Mouse (Mus musculus) cerebellum, postnatal 4 days (tissue): Measurements from ENCODE around the gene H2al1c.
"Not testable (repeated sequence)": the region's sequence is repeated elsewhere in the genome, so short reads cannot be mapped to it uniquely, and the experiment has no call there.

Experiments
- DNase-seq, 2 experiments: peaks; one replicate each; pipeline ENCODE4 v3.0.0; 2022; ENCODE audit warnings: low spot score in 2 of 2, mixed read lengths in 1 of 2

Gene H2al1c

DNA sequence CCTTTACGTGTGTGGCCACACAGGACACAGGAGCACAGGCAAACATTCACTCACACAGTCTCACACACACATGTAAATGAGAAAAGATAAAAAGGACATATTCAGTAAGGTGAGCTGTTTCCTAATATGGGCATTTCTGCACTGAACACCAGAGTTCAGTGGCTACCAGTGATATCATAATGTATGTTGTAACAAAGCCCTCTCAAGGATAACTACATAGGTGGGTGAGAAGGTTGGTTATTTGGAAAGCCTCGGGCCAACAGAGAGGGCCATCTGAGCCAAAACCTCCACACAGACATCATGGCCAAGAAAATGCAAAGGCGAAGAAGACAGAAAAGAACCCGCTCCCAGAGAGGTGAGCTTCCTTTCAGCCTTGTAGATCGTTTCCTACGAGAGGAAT is at the start of gene H2al1c:
Gene H2al1c (plus strand): TSS at position 301 of the 400 bp plus-strand sequence.
- DNase-seq = not testable (repeated sequence)

DNA sequence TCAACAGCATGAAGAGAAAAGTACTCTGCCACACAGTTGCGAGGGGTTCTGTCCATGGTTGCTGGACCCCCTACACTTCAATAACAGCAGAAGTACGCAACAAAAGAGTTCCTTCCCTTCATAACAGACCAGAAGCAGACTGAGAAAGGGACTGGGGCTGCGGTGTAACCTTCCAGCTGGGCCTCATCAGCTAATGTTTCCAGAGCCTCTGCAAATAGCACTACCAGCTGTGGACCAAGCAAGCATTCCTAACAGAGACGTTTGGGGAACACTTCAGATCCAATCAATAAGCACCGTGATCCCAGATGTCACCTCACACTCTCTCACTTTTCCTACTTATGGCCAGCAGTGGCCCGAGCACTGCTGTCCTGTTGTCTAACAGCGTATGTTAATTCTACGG is 40.5 kb upstream of the H2al1c start:
- DNase-seq = no peak

DNA sequence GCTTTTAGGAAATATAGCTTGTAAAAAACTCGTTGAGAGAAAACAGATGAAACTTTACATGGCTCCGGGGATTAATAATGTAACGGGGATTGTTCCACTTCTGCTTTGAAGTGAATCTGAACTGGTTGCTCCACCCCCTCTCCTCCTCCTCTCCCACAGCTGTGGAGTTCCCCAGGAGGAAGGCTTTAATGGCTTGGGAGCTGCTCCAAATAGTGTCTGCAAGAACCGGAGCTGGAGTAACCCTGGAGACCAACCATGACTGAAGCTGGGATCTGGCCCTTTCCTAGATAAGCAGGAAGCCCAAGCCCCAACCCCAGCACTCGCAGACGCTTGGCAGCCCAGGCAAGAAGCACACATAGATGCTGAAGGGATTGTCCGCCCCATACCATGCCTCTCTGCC is 37.7 kb upstream of the H2al1c start:
- no peak for DNase-seq

DNA sequence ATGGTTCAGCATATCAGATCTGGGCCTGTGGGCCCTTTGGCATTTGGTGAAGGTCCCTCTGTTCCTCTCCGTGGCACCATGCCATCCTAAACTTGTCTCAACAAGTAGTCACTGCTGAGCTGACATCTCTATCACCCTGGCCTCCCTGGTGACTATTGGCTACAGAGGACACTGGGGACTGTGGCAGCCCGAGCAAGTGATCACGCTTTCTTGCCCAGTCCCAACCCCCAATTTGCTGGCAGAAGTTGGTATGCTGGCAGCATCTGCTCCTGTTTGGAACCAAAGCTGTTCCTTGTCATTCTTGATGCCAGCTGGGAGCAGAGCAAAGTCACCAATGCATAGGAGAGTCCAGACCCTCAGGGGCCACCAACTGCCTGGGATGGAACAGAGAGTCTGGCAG is 36.4 kb upstream of the H2al1c start:
- peak; percentile 20 to 71 for DNase-seq

DNA sequence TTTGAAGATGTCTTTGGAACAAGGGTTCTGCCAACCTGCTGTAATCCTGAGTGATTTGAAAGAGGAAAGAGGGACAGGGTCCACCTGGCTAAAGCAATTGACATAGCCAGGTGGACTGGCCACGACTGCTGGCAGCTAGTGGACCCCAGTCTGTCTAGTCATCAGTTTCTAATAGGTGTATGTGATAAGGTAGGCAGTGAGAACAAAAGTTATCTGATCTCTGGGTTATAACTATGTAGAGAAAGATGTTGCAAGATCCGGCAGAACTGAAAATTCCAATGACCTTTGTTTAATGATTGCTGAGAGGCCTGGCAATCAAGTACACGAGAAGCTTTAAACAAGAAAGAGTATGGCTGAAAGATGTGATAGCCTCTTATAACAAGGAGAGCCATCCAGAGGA is 32.3 kb upstream of the H2al1c start:
- DNase-seq = no peak

DNA sequence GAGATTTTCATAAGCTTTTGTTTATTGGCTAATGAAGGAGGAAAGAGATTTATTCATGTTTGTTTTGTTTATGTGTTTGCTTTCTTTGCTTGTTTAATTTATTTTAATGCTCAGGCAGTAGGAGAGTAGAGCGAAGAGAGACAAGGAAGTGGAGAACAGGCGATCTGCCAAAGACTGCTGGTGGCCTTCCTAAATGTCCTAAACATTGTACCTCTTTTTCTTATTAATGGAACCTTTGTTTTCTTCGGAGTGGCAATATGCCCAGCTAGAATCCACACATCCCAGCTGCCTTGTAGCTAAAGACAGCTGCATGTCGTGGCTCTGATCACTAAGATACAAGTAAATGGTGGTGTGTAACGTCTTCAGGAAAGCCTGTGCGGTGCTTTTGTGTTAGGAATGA is 28.4 kb upstream of the H2al1c start:
- no peak for DNase-seq

DNA sequence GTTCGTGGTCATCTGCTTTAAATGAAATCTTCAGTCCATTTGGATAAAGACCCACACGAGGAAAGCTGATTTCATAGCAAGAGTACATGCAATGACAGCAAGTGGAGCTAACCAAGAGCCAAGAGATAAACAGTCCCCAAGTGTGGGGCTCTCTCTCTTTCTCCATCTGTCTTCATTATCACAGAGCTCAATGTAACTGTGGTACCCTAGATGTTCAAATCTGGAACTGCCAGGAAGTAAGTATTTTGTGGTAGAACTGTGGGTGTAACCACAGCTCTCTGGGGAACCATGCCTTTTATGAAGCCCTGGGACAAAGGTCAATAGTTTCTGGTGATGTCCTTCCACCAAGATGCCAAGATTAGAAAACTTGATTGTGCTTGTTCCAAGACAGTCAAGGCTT is 24.7 kb upstream of the H2al1c start:
- no peak for DNase-seq

DNA sequence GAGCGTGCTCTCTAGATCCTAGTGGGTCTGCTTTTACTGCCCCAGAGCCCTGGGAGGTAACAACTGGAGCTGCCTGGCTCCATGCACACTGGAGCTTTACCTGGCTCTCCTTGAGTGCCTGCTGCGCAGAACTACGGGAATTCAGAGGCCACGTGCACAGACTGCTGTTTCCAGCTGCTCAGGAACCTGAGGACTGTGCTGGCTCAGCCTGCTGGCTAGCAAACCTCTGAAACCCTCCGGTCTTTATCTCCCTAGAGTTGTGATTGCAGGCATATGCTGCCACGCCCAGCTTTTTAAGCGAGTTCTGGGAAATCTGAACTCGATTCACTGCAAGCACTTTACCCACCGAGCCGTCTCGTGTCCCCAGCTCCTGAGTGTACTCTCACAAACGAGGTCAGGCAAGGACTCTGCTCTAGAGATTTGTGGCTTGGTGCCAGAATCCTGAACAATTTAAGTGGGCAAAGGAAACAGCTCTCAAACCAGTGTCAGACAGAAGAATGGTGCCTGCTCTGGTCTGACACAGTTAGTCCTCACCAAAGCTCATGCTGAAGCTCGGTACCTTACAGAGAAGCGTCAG is 17.1 kb upstream of the H2al1c start:
- DNase-seq = no peak

DNA sequence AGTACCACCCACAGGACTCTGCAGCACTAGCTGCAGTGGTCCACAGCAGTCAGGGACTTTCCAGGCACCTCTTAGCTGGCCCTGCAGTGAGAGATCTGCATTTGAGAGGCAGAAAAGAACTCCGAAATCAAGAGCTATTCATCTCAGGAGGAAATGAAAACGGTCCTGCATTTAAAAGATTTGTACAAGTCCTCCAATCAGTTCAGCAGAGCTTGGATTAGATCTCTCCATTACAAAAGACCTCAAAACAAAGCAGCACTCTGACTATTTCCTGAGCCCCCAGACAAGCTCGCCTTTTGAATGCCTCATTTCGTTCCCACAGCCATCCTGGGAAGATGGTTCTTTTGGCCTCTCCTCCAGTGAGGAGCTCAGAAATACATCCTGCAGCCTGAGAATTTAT is 16.2 kb upstream of the H2al1c start:
- DNase-seq = no peak

DNA sequence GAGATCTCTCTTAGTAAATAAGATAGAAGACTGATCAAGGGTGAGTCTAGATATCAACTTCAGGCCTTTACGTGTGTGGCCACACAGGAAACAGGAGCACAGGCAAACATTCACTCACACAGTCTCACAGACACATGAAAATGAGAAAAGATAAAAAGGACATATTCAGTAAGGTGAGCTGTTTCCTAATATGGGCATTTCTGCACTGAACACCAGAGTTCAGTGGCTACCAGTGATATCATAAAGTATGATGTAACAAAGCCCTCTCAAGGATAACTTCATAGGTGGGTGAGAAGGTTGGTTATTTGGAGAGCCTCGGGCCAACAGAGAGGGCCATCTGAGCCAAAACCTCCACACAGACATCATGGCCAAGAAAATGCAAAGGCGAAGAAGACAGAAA is 6.5 kb upstream of the H2al1c start, which contains the start of gene H2al1a:
Gene H2al1a (plus strand): TSS at position 301 of the 400 bp plus-strand sequence.
- not testable (repeated sequence) for DNase-seq

DNA sequence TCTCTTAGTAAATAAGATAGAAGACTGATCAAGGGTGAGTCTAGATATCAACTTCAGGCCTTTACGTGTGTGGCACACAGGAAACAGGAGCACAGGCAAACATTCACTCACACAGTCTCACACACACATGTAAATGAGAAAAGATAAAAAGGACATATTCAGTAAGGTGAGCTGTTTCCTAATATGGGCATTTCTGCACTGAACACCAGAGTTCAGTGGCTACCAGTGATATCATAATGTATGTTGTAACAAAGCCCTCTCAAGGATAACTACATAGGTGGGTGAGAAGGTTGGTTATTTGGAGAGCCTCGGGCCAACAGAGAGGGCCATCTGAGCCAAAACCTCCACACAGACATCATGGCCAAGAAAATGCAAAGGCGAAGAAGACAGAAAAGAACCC is 3.3 kb upstream of the H2al1c start, which contains the start of gene H2al1b:
Gene H2al1b (plus strand): TSS at position 301 of the 400 bp plus-strand sequence.
- not testable (repeated sequence) for DNase-seq

DNA sequence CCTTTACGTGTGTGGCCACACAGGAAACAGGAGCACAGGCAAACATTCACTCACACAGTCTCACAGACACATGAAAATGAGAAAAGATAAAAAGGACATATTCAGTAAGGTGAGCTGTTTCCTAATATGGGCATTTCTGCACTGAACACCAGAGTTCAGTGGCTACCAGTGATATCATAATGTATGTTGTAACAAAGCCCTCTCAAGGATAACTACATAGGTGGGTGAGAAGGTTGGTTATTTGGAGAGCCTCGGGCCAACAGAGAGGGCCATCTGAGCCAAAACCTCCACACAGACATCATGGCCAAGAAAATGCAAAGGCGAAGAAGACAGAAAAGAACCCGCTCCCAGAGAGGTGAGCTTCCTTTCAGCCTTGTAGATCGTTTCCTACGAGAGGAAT is 3.1 kb downstream of the H2al1c start, which contains the start of gene H2al1d:
Gene H2al1d (plus strand): TSS at position 301 of the 400 bp plus-strand sequence.
- not testable (repeated sequence) for DNase-seq

DNA sequence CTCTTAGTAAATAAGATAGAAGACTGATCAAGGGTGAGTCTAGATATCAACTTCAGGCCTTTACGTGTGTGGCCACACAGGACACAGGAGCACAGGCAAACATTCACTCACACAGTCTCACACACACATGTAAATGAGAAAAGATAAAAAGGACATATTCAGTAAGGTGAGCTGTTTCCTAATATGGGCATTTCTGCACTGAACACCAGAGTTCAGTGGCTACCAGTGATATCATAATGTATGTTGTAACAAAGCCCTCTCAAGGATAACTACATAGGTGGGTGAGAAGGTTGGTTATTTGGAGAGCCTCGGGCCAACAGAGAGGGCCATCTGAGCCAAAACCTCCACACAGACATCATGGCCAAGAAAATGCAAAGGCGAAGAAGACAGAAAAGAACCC is 6.2 kb downstream of the H2al1c start, which contains the start of gene H2al1e:
Gene H2al1e (plus strand): TSS at position 301 of the 400 bp plus-strand sequence.
- DNase-seq = not testable (repeated sequence)

DNA sequence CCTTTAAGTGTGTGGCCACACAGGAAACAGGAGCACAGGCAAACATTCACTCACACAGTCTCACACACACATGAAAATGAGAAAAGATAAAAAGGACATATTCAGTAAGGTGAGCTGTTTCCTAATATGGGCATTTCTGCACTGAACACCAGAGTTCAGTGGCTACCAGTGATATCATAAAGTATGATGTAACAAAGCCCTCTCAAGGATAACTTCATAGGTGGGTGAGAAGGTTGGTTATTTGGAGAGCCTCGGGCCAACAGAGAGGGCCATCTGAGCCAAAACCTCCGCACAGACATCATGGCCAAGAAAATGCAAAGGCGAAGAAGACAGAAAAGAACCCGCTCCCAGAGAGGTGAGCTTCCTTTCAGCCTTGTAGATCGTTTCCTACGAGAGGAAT is 9.4 kb downstream of the H2al1c start, which contains the start of gene H2al1f:
Gene H2al1f (plus strand): TSS at position 301 of the 400 bp plus-strand sequence.
- DNase-seq = not testable (repeated sequence)

DNA sequence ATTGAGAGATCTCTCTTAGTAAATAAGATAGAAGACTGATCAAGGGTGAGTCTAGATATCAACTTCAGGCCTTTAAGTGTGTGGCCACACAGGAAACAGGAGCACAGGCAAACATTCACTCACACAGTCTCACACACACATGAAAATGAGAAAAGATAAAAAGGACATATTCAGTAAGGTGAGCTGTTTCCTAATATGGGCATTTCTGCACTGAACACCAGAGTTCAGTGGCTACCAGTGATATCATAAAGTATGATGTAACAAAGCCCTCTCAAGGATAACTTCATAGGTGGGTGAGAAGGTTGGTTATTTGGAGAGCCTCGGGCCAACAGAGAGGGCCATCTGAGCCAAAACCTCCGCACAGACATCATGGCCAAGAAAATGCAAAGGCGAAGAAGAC is 12.5 kb downstream of the H2al1c start, which contains the start of gene H2al1g:
Gene H2al1g (plus strand): TSS at position 301 of the 400 bp plus-strand sequence.
- not testable (repeated sequence) for DNase-seq

DNA sequence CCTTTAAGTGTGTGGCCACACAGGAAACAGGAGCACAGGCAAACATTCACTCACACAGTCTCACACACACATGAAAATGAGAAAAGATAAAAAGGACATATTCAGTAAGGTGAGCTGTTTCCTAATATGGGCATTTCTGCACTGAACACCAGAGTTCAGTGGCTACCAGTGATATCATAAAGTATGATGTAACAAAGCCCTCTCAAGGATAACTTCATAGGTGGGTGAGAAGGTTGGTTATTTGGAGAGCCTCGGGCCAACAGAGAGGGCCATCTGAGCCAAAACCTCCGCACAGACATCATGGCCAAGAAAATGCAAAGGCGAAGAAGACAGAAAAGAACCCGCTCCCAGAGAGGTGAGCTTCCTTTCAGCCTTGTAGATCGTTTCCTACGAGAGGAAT is 15.7 kb downstream of the H2al1c start, which contains the start of gene H2al1h:
Gene H2al1h (plus strand): TSS at position 301 of the 400 bp plus-strand sequence.
- not testable (repeated sequence) for DNase-seq

DNA sequence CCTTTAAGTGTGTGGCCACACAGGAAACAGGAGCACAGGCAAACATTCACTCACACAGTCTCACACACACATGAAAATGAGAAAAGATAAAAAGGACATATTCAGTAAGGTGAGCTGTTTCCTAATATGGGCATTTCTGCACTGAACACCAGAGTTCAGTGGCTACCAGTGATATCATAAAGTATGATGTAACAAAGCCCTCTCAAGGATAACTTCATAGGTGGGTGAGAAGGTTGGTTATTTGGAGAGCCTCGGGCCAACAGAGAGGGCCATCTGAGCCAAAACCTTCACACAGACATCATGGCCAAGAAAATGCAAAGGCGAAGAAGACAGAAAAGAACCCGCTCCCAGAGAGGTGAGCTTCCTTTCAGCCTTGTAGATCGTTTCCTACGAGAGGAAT is 18.9 kb downstream of the H2al1c start, which contains the start of gene H2al1i:
Gene H2al1i (plus strand): TSS at position 301 of the 400 bp plus-strand sequence.
- DNase-seq = not testable (repeated sequence)

DNA sequence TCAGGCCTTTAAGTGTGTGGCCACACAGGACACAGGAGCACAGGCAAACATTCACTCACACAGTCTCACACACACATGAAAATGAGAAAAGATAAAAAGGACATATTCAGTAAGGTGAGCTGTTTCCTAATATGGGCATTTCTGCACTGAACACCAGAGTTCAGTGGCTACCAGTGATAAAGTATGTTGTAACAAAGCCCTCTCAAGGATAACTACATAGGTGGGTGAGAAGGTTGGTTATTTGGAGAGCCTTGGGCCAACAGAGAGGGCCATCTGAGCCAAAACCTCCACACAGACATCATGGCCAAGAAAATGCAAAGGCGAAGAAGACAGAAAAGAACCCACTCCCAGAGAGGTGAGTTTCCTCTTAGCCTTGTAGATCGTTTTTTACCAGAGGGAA is 22.1 kb downstream of the H2al1c start, which contains the start of gene H2al1j:
Gene H2al1j (plus strand): TSS at position 301 of the 400 bp plus-strand sequence.
- DNase-seq = not testable (repeated sequence)

DNA sequence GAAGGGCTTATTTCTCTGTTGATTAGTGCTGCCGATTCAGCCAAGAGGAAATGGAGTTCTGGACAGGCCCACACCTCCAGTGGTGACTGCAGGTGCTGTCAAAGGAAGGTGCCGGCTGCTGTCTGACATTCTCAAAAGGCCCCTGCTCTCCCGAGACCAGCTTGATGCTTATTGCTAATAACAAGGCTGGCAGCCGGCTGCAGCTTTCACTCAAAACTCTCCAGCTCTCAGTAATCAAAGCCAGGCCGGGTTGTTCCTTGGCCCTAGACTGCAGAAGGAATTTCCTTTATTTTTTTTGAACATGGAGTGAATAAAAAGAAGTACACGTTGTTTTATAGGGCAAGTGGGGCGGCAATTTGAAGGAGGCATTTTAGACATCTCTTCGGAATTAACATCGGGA is 40.3 kb downstream of the H2al1c start:
- no peak for DNase-seq

DNA sequence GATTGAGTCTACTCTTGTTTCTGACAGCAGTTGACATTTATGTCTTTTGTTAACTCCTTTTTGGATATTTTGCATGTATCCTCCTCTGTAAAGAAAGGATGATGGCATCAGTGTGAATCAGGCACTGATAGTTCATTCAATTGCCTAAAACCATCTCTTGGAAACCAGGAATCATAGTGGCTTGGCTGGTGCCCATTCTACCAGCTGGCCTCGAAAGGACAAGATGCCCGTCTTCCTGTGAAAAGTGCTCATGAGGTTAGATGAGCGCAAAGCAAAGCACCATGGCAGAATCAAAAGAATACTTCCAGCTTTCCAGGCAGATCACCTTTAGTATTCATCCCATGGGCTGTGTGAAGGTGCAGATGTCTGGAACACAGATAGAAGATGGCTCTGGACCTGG is 41.3 kb downstream of the H2al1c start:
- DNase-seq = no peak
